Mouse (Mus musculus): ENCODE measurements around the gene Mef2d. TPM values are rescaled to one million over a fixed set of nuclear protein-coding genes. Genes with fewer than 3 reads are reported as not detected.

The Mef2d gene
- polyA plus RNA-seq, 1 experiment from 2014 or later = 12.6 TPM

DNA sequence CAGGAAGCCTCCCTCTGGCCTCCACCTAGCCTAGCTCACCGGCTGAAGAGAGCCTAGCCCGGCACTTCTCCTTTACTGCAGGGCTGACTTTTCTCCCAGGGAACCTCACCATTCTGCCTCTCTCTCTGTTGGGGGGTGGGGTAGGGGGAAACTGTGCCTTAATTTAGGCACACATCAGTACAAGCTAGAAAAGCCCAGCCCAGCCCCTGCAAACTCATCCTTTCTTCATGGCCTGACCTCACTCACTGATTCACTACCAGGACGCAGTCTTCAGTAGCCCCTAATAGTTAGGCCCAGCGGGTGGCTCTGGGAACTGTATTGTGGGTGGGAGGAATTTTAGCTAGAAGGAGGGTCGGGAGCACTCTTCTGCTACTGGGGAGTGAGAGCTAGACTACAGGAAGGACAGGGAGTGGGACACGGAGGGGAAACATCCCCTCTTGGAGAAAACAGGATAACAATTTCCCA is 7.4 kb downstream of the Mef2d start:
- Histone ChIP-seq H3K27ac (replicated peaks; ENCODE audit: low read depth, low read length) (0 out of 2 replicates have a peak overlapping the region, but pooled peaks have one; percentile 42), H3K4me1 (ENCODE audit: control insufficient read depth, insufficient read depth, low read length) (peaks cover 53% of the 10 kb centered on the region), H3K9ac (ENCODE audit: low read length) (peak overlapping the region; percentile 22; the same call in 1 of the 2 replicates), H3K4me2 (ENCODE audit: low read depth, severe bottlenecking) (peak overlapping the region; percentile 40; the same call in 1 of the 2 replicates), H3K9me3 (ENCODE audit: control insufficient read depth, low read length) (no peaks in the 10 kb centered on the region), H3K27me3 (ENCODE audit: control insufficient read depth, insufficient read depth, low read length) (no peaks in the 10 kb centered on the region), H3K4me3 (ENCODE audit: low read depth, low read length) (no peak overlapping the region), H3K36me3 (ENCODE audit: control insufficient read depth, insufficient read depth, low read length) (no peaks in the 10 kb centered on the region)
- no peak for DNase-seq (ENCODE audit: low spot score)
- ATAC-seq (ENCODE audit: insufficient number of reproducible peaks, low FRiP score, low TSS enrichment, low read depth) = no peak
- WGBS = 33% methylated on average over 6 of the region's 6 CpGs

DNA sequence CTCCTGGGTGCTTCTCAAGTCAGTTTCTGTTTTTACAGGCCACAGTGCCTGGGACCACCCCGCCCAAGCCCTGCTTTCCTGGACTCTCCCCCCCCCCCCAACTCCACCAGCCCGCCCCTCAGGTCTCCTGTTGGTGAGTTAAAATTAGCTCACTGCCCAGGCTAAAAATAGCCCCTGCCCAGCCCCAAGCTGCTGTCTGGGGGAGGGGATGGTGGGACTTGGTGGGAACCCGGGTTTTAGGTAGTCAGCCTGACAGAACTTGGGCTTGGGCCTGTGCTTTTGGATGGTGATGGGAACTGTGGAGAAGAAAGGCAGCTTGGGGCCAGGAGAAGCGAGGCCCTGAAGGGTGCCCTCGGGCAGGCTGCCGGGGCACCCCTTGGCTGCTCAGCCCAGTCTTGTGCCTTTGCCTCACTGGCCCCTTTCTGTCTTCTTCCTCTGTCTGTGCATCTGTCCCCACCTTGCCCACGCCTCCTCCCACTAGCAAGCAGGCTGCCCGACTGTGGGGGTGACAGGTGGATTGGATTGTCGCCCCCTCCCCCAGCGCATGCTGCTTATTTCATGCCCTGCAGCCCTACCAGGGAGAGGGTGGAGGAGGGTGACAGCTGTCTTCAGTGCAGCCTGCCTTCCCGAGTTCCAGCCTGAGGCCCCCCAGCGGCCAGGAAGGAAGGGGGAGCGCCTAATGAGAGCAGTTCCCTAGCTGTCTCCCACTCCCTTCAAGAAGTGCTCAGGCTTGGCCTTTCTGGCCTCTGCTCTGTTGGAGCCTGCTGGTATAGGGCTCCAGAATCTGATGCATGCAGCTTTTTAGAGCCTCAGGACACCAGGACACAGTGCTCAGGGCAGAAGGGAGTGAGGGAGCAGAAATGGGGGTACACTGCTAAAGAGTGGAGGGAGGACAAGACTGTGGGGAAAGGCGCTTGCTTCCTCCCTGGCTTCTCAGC is 8.2 kb downstream of the Mef2d start:
- ATAC-seq (ENCODE audit: insufficient number of reproducible peaks, low FRiP score, low TSS enrichment, low read depth) = peak; percentile 26; the same call in 1 of the 2 replicates
- H3K27me3 ChIP-seq (ENCODE audit: control insufficient read depth, insufficient read depth, low read length) = no peaks in the 10 kb centered on the region
- WGBS = 15% methylated on average over 14 of the region's 14 CpGs
- DNase-seq (ENCODE audit: low spot score) = peak; percentile 58
- H3K36me3 ChIP-seq (ENCODE audit: control insufficient read depth, insufficient read depth, low read length) = no peaks in the 10 kb centered on the region
- no peak overlapping the region for H3K4me3 ChIP-seq (ENCODE audit: low read depth, low read length)
- H3K9me3 ChIP-seq (ENCODE audit: control insufficient read depth, low read length) = no peaks in the 10 kb centered on the region
- peaks cover 45% of the 10 kb centered on the region for H3K4me1 ChIP-seq (ENCODE audit: control insufficient read depth, insufficient read depth, low read length)
- peak overlapping the region; percentile 47; the same call in 1 of the 2 replicates for H3K27ac ChIP-seq (replicated peaks; ENCODE audit: low read depth, low read length)
- H3K4me2 ChIP-seq (ENCODE audit: low read depth, severe bottlenecking) = peak overlapping the region; percentile 40
- peak overlapping the region; percentile 27; the same call in 1 of the 2 replicates for H3K9ac ChIP-seq (ENCODE audit: low read length)

- Histone ChIP-seq H3K4me2 (ENCODE audit: low read depth, severe bottlenecking) (no peak overlapping the region), H3K9ac (ENCODE audit: low read length) (peak overlapping the region; percentile 30; the same call in 1 of the 2 replicates), H3K4me1 (ENCODE audit: control insufficient read depth, insufficient read depth, low read length) (peaks cover 39% of the 10 kb centered on the region), H3K27ac (replicated peaks; ENCODE audit: low read depth, low read length) (peak overlapping the region; percentile 36; the same call in 1 of the 2 replicates), H3K27me3 (ENCODE audit: control insufficient read depth, insufficient read depth, low read length) (no peaks in the 10 kb centered on the region), H3K36me3 (ENCODE audit: control insufficient read depth, insufficient read depth, low read length) (peaks cover 5% of the 10 kb centered on the region; the same call in 1 of the 2 replicates), H3K9me3 (ENCODE audit: control insufficient read depth, low read length) (no peaks in the 10 kb centered on the region), H3K4me3 (ENCODE audit: low read depth, low read length) (no peak overlapping the region)
- no peak for ATAC-seq (ENCODE audit: insufficient number of reproducible peaks, low FRiP score, low TSS enrichment, low read depth)
- DNase-seq (ENCODE audit: low spot score) = no peak
- 60% methylated on average over 3 of the region's 3 CpGs for WGBS
These were observed 8.8 kb downstream of the Mef2d start for GRCm38 (mm10) chr3:88150999-88151364.

DNA sequence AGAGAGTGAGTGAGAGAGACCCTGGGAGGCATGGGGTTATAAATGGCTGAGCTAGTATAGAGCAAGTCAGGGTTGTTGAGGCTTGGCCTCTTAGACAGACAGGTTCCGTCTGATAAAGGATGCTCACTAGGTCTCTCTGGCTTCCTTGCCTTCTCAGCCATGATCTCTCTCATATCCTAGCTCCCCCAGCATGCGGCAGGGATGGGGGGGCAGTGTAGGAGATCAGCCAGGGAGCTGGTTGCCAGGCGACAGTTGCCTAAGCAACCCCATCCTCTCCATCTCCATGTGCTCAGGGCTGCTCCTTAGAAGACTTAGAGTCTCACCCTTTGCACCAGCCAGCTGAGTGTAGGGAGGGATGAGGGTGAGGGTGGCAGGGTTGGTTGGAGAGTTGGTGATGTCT is 9.9 kb downstream of the Mef2d start:
- Histone ChIP-seq H3K4me2 (ENCODE audit: low read depth, severe bottlenecking) (no peak overlapping the region), H3K36me3 (ENCODE audit: control insufficient read depth, insufficient read depth, low read length) (peaks cover 12% of the 10 kb centered on the region), H3K4me3 (ENCODE audit: low read depth, low read length) (no peak overlapping the region), H3K9ac (ENCODE audit: low read length) (no peak overlapping the region), H3K27me3 (ENCODE audit: control insufficient read depth, insufficient read depth, low read length) (no peaks in the 10 kb centered on the region), H3K27ac (replicated peaks; ENCODE audit: low read depth, low read length) (no peak overlapping the region), H3K9me3 (ENCODE audit: control insufficient read depth, low read length) (no peaks in the 10 kb centered on the region), H3K4me1 (ENCODE audit: control insufficient read depth, insufficient read depth, low read length) (peaks cover 29% of the 10 kb centered on the region)
- WGBS = 70% methylated on average over 3 of the region's 3 CpGs
- ATAC-seq (ENCODE audit: insufficient number of reproducible peaks, low FRiP score, low TSS enrichment, low read depth) (no peak), DNase-seq (ENCODE audit: low spot score) (no peak)

DNA sequence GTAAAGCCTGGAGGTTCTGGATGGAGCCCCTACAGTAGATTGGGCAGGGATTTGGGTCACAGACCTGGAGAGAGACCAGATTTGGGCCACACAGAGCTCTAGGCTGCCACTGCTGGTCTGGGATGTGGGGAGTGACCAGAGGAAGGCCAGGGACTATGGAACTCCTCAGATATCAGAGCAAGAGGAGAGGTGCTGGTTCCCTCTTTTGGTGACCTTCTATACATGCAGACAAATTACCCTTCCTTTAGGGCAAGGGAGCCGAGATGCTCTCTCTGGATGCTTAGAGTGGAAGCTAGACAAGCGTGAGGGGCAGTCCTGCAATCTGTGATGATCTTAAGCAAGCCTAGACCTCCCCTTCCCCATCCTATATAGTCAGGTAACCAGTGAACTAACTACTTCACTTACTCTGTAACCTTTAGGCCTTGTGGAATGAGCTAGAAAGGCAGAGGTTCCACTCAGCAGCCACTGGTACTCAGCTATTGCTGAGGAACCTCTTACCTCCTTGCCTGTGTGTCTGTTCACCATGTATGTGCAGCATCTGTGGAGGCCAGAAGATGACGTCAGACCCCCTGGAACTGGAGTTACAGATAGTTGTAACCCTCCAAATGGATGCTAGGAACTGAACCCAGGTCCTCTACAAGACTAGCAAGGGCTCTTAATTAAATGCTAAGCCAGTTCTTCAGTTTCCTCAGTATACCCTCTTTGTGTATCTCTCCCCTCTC is 11.3 kb downstream of the Mef2d start:
- ATAC-seq (ENCODE audit: insufficient number of reproducible peaks, low FRiP score, low TSS enrichment, low read depth) = no peak
- H3K27me3 ChIP-seq (ENCODE audit: control insufficient read depth, insufficient read depth, low read length) = no peaks in the 10 kb centered on the region
- H3K4me3 ChIP-seq (ENCODE audit: low read depth, low read length) = no peak overlapping the region
- no peak overlapping the region for H3K9ac ChIP-seq (ENCODE audit: low read length)
- peaks cover 12% of the 10 kb centered on the region for H3K36me3 ChIP-seq (ENCODE audit: control insufficient read depth, insufficient read depth, low read length)
- H3K27ac ChIP-seq (replicated peaks; ENCODE audit: low read depth, low read length) = no peak overlapping the region
- 81% methylated on average over 3 of the region's 3 CpGs for WGBS
- no peak overlapping the region for H3K4me2 ChIP-seq (ENCODE audit: low read depth, severe bottlenecking)
- H3K4me1 ChIP-seq (ENCODE audit: control insufficient read depth, insufficient read depth, low read length) = peaks cover 33% of the 10 kb centered on the region
- DNase-seq (ENCODE audit: low spot score) = no peak
- no peaks in the 10 kb centered on the region for H3K9me3 ChIP-seq (ENCODE audit: control insufficient read depth, low read length)

- Histone ChIP-seq H3K9ac (ENCODE audit: low read length) (no peak overlapping the region), H3K4me1 (ENCODE audit: control insufficient read depth, insufficient read depth, low read length) (peaks cover 29% of the 10 kb centered on the region), H3K27ac (replicated peaks; ENCODE audit: low read depth, low read length) (no peak overlapping the region), H3K27me3 (ENCODE audit: control insufficient read depth, insufficient read depth, low read length) (no peaks in the 10 kb centered on the region), H3K4me2 (ENCODE audit: low read depth, severe bottlenecking) (no peak overlapping the region), H3K9me3 (ENCODE audit: control insufficient read depth, low read length) (no peaks in the 10 kb centered on the region), H3K36me3 (ENCODE audit: control insufficient read depth, insufficient read depth, low read length) (peaks cover 14% of the 10 kb centered on the region), H3K4me3 (ENCODE audit: low read depth, low read length) (no peak overlapping the region)
- no peak for DNase-seq (ENCODE audit: low spot score)
- no peak for ATAC-seq (ENCODE audit: insufficient number of reproducible peaks, low FRiP score, low TSS enrichment, low read depth)
- WGBS = 80% methylated on average over 2 of the region's 2 CpGs
These were observed 12.1 kb downstream of the Mef2d start for GRCm38 (mm10) chr3:88154236-88154635.

- H3K9ac ChIP-seq (ENCODE audit: low read length) = no peak overlapping the region
- H3K4me1 ChIP-seq (ENCODE audit: control insufficient read depth, insufficient read depth, low read length) = peaks cover 7% of the 10 kb centered on the region
- no peaks in the 10 kb centered on the region for H3K27me3 ChIP-seq (ENCODE audit: control insufficient read depth, insufficient read depth, low read length)
- H3K4me3 ChIP-seq (ENCODE audit: low read depth, low read length) = no peak overlapping the region
- no peak overlapping the region for H3K4me2 ChIP-seq (ENCODE audit: low read depth, severe bottlenecking)
- H3K27ac ChIP-seq (replicated peaks; ENCODE audit: low read depth, low read length) = no peak overlapping the region
- peaks cover 24% of the 10 kb centered on the region for H3K36me3 ChIP-seq (ENCODE audit: control insufficient read depth, insufficient read depth, low read length)
- H3K9me3 ChIP-seq (ENCODE audit: control insufficient read depth, low read length) = no peaks in the 10 kb centered on the region
- no peak for DNase-seq (ENCODE audit: low spot score)
- no peak for ATAC-seq (ENCODE audit: insufficient number of reproducible peaks, low FRiP score, low TSS enrichment, low read depth)
These were observed 14.6 kb downstream of the Mef2d start for GRCm38 (mm10) chr3:88156817-88157216.

Measured in limb, embryonic 11.5 days (tissue).